Mouse (Mus musculus) liver, embryonic 14.5 days (tissue): Measurements from ENCODE around the gene Gm49358.

Experiments
- CTCF ChIP-seq: IDR thresholded peaks from 2 replicates; pipeline ENCODE4 v1.5.1; 2016; ENCODE audit warnings: antibody characterized with exemption, low read depth, control low read depth
- EP300 ChIP-seq: IDR thresholded peaks from 2 replicates; pipeline ENCODE4 v1.6.1; 2016; ENCODE audit warnings: antibody characterized with exemption, low read depth

GRCm38 (mm10) chr10:86881448-86881847 is 117.7 kb downstream of the Gm49358 start:
- TF ChIP-seq CTCF (no peak), EP300 (no peak)
